Mouse (Mus musculus) heart, postnatal 0 days (tissue): ENCODE results near the gene Stum. TPM values are rescaled to one million over a fixed set of nuclear protein-coding genes. Genes with fewer than 3 reads are reported as not detected.

ENCODE experiments used
- ATAC-seq: fragments of 200-750 bp; cut with Nextera tagmentation; 2 replicates; pipeline ENCODE4 v1.8.0; 2017; ENCODE audit warnings: low read depth, moderate number of reproducible peaks, moderate library complexity; ENCODE audit not compliant: insufficient read depth
- DNase-seq: peaks from one replicate; pipeline ENCODE4 v3.0.0-alpha.2; 2016; ENCODE audit warnings: low spot score
- H3K27ac ChIP-seq: fragments of 300-500 bp; sonication (generic); 2 replicates; pipeline ENCODE4 v1.5.1; 2014; ENCODE audit warnings: low read depth, mild to moderate bottlenecking
- H3K27me3 ChIP-seq: fragments of 300-500 bp; sonication (generic); 2 replicates; pipeline ENCODE4 v1.6.1; 2014; ENCODE audit warnings: low read length, mixed read lengths; ENCODE audit not compliant: control insufficient read depth, insufficient read depth
- H3K36me3 ChIP-seq: fragments of 300-500 bp; sonication (generic); replicated peaks from 2 replicates; pipeline ENCODE4 v1.6.1; 2014; ENCODE audit warnings: low read length, mixed read lengths; ENCODE audit not compliant: control insufficient read depth, insufficient read depth
- H3K4me1 ChIP-seq: fragments of 300-500 bp; sonication (generic); 2 replicates; pipeline ENCODE4 v1.6.1; 2014; ENCODE audit warnings: antibody characterized with exemption; ENCODE audit not compliant: control insufficient read depth, insufficient read depth
- H3K4me2 ChIP-seq: fragments of 300-500 bp; sonication (generic); 2 replicates; pipeline ENCODE4 v1.6.1; 2014; ENCODE audit warnings: low read depth, mild to moderate bottlenecking, low read length, moderate library complexity
- H3K4me3 ChIP-seq: fragments of 300-500 bp; sonication (generic); 2 replicates; pipeline ENCODE4 v1.5.1; 2014; ENCODE audit warnings: low read depth, low read length
- H3K9ac ChIP-seq: fragments of 300-500 bp; sonication (generic); replicated peaks from 2 replicates; pipeline ENCODE4 v1.6.1; 2014; ENCODE audit warnings: low read depth, low read length, mixed read lengths
- H3K9me3 ChIP-seq: fragments of 300-500 bp; sonication (generic); replicated peaks from 2 replicates; pipeline ENCODE4 v1.6.1; 2016; ENCODE audit warnings: low read length; ENCODE audit not compliant: control insufficient read depth
- CTCF ChIP-seq: IDR thresholded peaks from 2 replicates; pipeline ENCODE4 v1.5.1; 2016; ENCODE audit warnings: antibody characterized with exemption, control low read depth, low read depth
- EP300 ChIP-seq: IDR thresholded peaks from 2 replicates; pipeline ENCODE4 v1.6.1; 2016; ENCODE audit warnings: antibody characterized with exemption, low read depth
- WGBS: fragments of 180-500 bp; shearing (Covaris S2); extraction: QIAGEN DNeasy Blood & Tissue Kit; methylation state at CpG from one replicate; pipeline ENCODE4 v1.1.7; 2014; 5-methylcytosine and 5-hydroxymethylcytosine counted together
- polyA plus RNA-seq: library from polyadenylated mRNA; unstranded; fragments of >200 nt; fragmentation: Nextera tagmentation; extraction: Ambion mirVana; gene quantifications from 2 replicates; pipeline ENCODE4 v1.2.1, GENCODE M21; 2015
- total RNA-seq: library from RNA; depleted of rRNA; stranded (reverse); fragments of >200 nt; gene quantifications from 2 replicates; pipeline ENCODE4 v1.2.3, GENCODE M21; 2014; ENCODE audit warnings: low replicate concordance

Gene Stum
- total and polyA plus RNA-seq, 2 experiments from 2014 or later = 0.49 to 11.4 TPM

DNA sequence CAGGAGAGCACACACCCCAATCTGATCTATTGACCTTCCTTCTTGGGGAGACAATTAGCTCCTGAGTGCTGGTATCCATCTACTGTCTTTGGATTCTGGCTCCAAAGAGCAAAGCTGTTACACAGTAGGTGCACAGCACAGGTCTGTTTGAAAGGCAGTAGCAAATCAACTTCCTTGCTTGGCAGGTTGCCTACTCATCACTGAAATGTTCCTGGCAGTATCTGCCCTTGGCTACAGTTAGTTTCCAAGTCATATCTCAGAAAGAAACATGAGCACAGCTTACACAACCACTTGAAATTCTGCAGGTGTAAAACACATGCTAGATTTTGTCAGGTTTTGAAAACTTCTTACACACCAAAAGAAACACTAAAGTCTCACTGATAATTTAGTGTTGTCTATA, 9.7 kb downstream of the Stum start:
- ATAC-seq = no peak
- DNase-seq = peak; percentile 71
- TF ChIP-seq CTCF (no peak), EP300 (no peak)

DNA sequence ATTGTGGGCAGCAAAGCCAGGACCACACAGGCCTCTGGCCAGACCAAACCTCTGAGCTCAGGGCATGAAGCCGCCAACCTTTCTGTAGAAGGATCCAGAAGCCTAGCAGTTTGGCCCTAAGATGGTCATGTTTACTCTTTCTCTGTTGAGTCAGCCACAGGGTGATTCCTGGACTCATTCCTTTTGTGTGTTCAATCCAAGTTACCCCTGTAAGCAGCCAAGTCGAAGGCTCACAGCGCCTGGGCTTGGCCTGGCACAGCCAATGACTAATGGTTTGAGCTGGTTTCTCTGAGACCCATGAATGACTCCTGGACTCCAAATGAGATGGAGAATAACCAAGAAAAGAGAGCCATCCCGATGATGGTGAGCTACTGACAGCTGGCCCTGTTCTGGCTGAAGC, 15.3 kb downstream of the Stum start:
- Histone ChIP-seq H3K4me3 (no peak overlapping the region), H3K27me3 (peaks cover 6% of the 10 kb centered on the region; the same call in 1 of the 2 replicates), H3K36me3 (no peaks in the 10 kb centered on the region), H3K9ac (no peak overlapping the region), H3K27ac (no peak overlapping the region), H3K4me2 (no peak overlapping the region), H3K4me1 (peaks cover 2% of the 10 kb centered on the region; the same call in 1 of the 2 replicates), H3K9me3 (no peaks in the 10 kb centered on the region)
- WGBS = 82% methylated on average over 4 of the region's 4 CpGs
- no peak for TF ChIP-seq EP300
- TF ChIP-seq CTCF = no peak
- no peak for DNase-seq
- no peak for ATAC-seq

More for the DNA sequence above, 9.7 kb downstream of the Stum start:
- Histone ChIP-seq H3K4me3 (no peak overlapping the region), H3K9me3 (no peaks in the 10 kb centered on the region), H3K27me3 (peaks cover 29% of the 10 kb centered on the region), H3K27ac (no peak overlapping the region), H3K4me2 (no peak overlapping the region), H3K4me1 (no peaks in the 10 kb centered on the region), H3K36me3 (no peaks in the 10 kb centered on the region), H3K9ac (no peak overlapping the region)

DNA sequence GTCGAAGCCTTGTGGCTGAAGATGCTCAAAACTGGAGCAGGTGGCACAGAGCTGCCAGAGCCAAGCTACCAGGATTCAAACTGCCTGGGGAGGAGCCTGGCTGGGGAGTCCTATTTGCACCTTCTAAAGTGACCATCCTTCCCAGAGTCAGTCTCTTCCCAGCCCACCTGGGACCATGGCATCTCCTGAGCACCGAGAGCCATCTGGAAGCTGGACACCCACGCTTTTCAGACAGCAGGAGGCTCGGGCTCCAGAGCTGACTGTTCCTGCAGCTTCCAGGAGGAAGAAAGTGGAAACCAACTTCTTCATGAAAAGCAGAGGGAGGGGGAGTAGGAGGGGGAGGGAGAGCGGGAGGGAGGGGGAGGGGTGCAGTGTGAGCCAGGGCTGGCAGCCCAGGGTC, 17.7 kb downstream of the Stum start:
- Histone ChIP-seq H3K27ac (no peak overlapping the region), H3K9me3 (no peaks in the 10 kb centered on the region), H3K4me2 (no peak overlapping the region), H3K9ac (no peak overlapping the region), H3K36me3 (no peaks in the 10 kb centered on the region), H3K4me3 (no peak overlapping the region), H3K27me3 (peaks cover 10% of the 10 kb centered on the region; the same call in 1 of the 2 replicates), H3K4me1 (peaks cover 13% of the 10 kb centered on the region; the same call in 1 of the 2 replicates)
- TF ChIP-seq EP300 = no peak
- no peak for TF ChIP-seq CTCF
- ATAC-seq (no peak), DNase-seq (no peak)
- 65% methylated on average over 5 of the region's 5 CpGs for WGBS

DNA sequence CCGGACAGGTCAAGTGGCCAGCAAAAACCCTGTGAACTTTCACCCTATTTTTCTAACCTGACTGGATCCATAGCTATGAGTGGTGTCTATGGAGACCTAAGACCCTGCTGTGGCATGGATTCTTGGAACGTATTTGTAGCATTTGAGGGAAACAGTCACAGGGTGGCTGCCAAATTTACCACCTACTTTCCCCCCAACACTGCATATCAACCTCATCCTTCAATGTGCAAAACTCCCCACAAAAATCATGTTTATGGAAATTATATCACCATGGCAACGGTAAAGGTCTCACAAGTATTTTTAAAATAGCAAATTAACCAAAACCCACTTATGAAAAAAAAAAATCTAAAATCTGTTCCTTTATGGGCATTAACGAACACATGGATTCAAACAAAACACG, 18.9 kb downstream of the Stum start:
- Histone ChIP-seq H3K4me1 (peaks cover 13% of the 10 kb centered on the region; the same call in 1 of the 2 replicates), H3K4me2 (no peak overlapping the region), H3K27me3 (peaks cover 10% of the 10 kb centered on the region; the same call in 1 of the 2 replicates), H3K4me3 (no peak overlapping the region), H3K27ac (no peak overlapping the region), H3K36me3 (no peaks in the 10 kb centered on the region), H3K9me3 (no peaks in the 10 kb centered on the region), H3K9ac (no peak overlapping the region)
- ATAC-seq (no peak), DNase-seq (no peak)
- 88% methylated on average over 5 of the region's 5 CpGs for WGBS
- TF ChIP-seq CTCF (no peak), EP300 (no peak)

DNA sequence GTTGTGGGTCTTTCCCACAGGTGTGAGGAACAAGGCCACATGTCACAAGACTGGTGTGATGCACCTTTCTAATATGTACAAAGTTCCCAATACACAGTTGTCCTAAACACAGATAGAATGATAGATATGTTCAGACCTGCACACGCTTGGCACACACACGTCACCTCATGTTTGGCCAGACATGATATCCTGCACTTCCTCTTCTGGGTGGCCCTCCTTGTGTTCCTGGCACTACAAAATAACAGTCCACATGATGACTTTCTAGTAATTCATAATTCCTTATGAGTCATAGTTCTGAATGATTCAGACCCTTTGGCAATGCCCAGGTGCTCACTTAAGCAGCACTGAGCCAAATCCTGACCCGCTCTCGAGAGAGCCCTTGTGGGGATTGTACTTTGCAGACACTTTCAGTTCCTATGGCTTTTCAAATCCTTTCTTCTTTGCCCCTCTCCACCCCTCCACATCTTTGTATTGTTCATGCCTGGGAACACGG, 20.3 kb downstream of the Stum start:
- 88% methylated on average over 5 of the region's 5 CpGs for WGBS
- H3K4me1 ChIP-seq = peaks cover 17% of the 10 kb centered on the region; the same call in 1 of the 2 replicates
- H3K9me3 ChIP-seq = no peaks in the 10 kb centered on the region
- no peak overlapping the region for H3K4me3 ChIP-seq
- H3K27me3 ChIP-seq = peaks cover 10% of the 10 kb centered on the region; the same call in 1 of the 2 replicates
- TF ChIP-seq CTCF = no peak
- no peak for TF ChIP-seq EP300
- H3K36me3 ChIP-seq = no peaks in the 10 kb centered on the region
- DNase-seq (no peak), ATAC-seq (no peak)
- 0 out of 2 replicates have a peak overlapping the region, but pooled peaks have one; percentile 9 for H3K27ac ChIP-seq
- no peak overlapping the region for H3K9ac ChIP-seq
- no peak overlapping the region for H3K4me2 ChIP-seq

DNA sequence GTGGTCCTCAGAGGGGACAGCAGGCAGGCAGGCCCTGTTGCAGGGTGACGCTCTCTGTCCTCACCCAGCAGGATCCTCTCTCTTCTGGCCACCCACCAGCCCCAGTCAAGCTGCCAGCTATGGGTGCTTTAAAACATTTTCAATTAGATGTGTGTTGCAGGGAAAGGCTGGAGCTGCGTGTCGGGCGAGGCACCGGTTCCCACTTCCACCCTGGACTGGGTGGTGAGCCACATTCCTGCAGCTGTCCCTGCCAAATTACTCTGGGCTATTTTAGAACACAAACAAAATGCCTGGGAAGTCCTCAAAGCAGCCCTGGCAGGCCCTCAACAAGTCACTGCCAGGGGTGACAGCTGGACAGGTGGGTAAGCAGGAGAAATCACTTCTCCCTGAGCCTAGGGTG, 20.9 kb downstream of the Stum start:
- ATAC-seq (peak; percentile 71), DNase-seq (peak; percentile 40)
- H3K9me3 ChIP-seq = no peaks in the 10 kb centered on the region
- no peak for TF ChIP-seq EP300
- no peak for TF ChIP-seq CTCF
- H3K9ac ChIP-seq = no peak overlapping the region
- no peak overlapping the region for H3K4me2 ChIP-seq
- no peaks in the 10 kb centered on the region for H3K36me3 ChIP-seq
- peaks cover 18% of the 10 kb centered on the region; the same call in 1 of the 2 replicates for H3K4me1 ChIP-seq
- peaks cover 10% of the 10 kb centered on the region; the same call in 1 of the 2 replicates for H3K27me3 ChIP-seq
- H3K27ac ChIP-seq = peak overlapping the region; percentile 7; the same call in 1 of the 2 replicates
- WGBS = 37% methylated on average over 5 of the region's 5 CpGs
- H3K4me3 ChIP-seq = no peak overlapping the region
